Mouse (Mus musculus) midbrain, embryonic 11.5 days (tissue): ENCODE results near the gene Vmn2r82. TPM values are rescaled to one million over a fixed set of nuclear protein-coding genes. Genes with fewer than 3 reads are reported as not detected.
"Not testable (repeated sequence)": the region's sequence is repeated elsewhere in the genome, so short reads cannot be mapped to it uniquely, and the experiment has no call there.

Experiments used
- ATAC-seq: fragments of 200-750 bp; cut with Nextera tagmentation; 2 replicates; pipeline ENCODE4 v1.8.0; 2017; ENCODE audit warnings: moderate TSS enrichment, moderate library complexity; ENCODE audit not compliant: low FRiP score
- DNase-seq: peaks from one replicate; pipeline ENCODE4 v3.0.0; 2015; ENCODE audit warnings: low spot score; ENCODE audit errors: missing footprints
- H3K27ac ChIP-seq: fragments of 300-500 bp; sonication (generic); 2 replicates; pipeline ENCODE4 v1.5.1; 2014; ENCODE audit warnings: low read depth, low read length
- H3K27me3 ChIP-seq: fragments of 300-500 bp; sonication (generic); 2 replicates; pipeline ENCODE4 v1.6.1; 2014; ENCODE audit warnings: mild to moderate bottlenecking, low read length, moderate library complexity, mixed read lengths; ENCODE audit not compliant: control insufficient read depth, insufficient read depth
- H3K36me3 ChIP-seq: fragments of 300-500 bp; sonication (generic); 2 replicates; pipeline ENCODE4 v1.6.1; 2014; ENCODE audit warnings: mild to moderate bottlenecking, low read length, moderate library complexity, mixed read lengths; ENCODE audit not compliant: control insufficient read depth, insufficient read depth
- H3K4me1 ChIP-seq: fragments of 300-500 bp; sonication (generic); 2 replicates; pipeline ENCODE4 v1.6.1; 2014; ENCODE audit warnings: low read length; ENCODE audit not compliant: control insufficient read depth, insufficient read depth
- H3K4me2 ChIP-seq: fragments of 300-500 bp; sonication (generic); 2 replicates; pipeline ENCODE4 v1.6.1; 2014; ENCODE audit warnings: mild to moderate bottlenecking, moderate library complexity
- H3K4me3 ChIP-seq: fragments of 300-500 bp; sonication (generic); 2 replicates; pipeline ENCODE4 v1.5.1; 2014; ENCODE audit warnings: low read depth, low read length
- H3K9ac ChIP-seq: fragments of 300-500 bp; sonication (generic); 2 replicates; pipeline ENCODE4 v1.6.1; 2014; ENCODE audit warnings: low read length
- H3K9me3 ChIP-seq: fragments of 300-500 bp; sonication (generic); 2 replicates; pipeline ENCODE4 v1.6.1; 2016; ENCODE audit warnings: low read length; ENCODE audit not compliant: control insufficient read depth
- WGBS: fragments of 180-500 bp; shearing (Covaris S2); extraction: QIAGEN DNeasy Blood & Tissue Kit; methylation state at CpG from one replicate; pipeline ENCODE4 v1.1.7; 2014; 5-methylcytosine and 5-hydroxymethylcytosine counted together
- polyA plus RNA-seq: library from polyadenylated mRNA; unstranded; fragments of >200 nt; fragmentation: Nextera tagmentation; extraction: Ambion mirVana; gene quantifications from 2 replicates; pipeline ENCODE4 v1.2.1, GENCODE M21; 2014

The Vmn2r82 gene
- not detected in 2 replicates for polyA plus RNA-seq

GRCm38 (mm10) chr10:79356220-79356619 is at the start of gene Vmn2r82:
TSS of gene Vmn2r82 (plus strand) at chr10:79356520.
- not testable (repeated sequence) for H3K4me3 ChIP-seq, ATAC-seq, H3K27ac ChIP-seq, H3K27me3 ChIP-seq, H3K4me1 ChIP-seq, H3K9ac ChIP-seq, H3K36me3 ChIP-seq, H3K9me3 ChIP-seq, DNase-seq, H3K4me2 ChIP-seq
- 84% methylated on average over 4 of the region's 4 CpGs for WGBS

- H3K36me3 ChIP-seq, H3K9me3 ChIP-seq, H3K9ac ChIP-seq, H3K27me3 ChIP-seq, H3K4me1 ChIP-seq, H3K27ac ChIP-seq: not testable (repeated sequence)
- DNase-seq (peak; percentile 87), ATAC-seq (peak; percentile 85)
- WGBS: 4% methylated on average over 16 of the region's 16 CpGs
- Histone ChIP-seq H3K4me2 (peak overlapping the region; percentile 35; the same call in 1 of the 2 replicates), H3K4me3 (peak overlapping the region; percentile 23)
Observed at GRCm38 (mm10) chr10:79322033-79322736, 34.1 kb upstream of the Vmn2r82 start.

- Histone ChIP-seq H3K27me3 (no peaks in the 10 kb centered on the region), H3K9me3 (no peaks in the 10 kb centered on the region), H3K36me3 (no peaks in the 10 kb centered on the region), H3K4me1 (no peaks in the 10 kb centered on the region), H3K4me3 (no peak overlapping the region), H3K27ac (no peak overlapping the region), H3K4me2 (no peak overlapping the region), H3K9ac (no peak overlapping the region)
- no peak for DNase-seq
- peak; percentile 70; the same call in 1 of the 2 replicates for ATAC-seq
Observed at GRCm38 (mm10) chr10:79322737-79323086, 33.6 kb upstream of the Vmn2r82 start.

- not testable (repeated sequence) for H3K4me2 ChIP-seq, H3K9me3 ChIP-seq, H3K9ac ChIP-seq, H3K27ac ChIP-seq, H3K4me1 ChIP-seq, H3K36me3 ChIP-seq, DNase-seq, H3K27me3 ChIP-seq, H3K4me3 ChIP-seq, ATAC-seq
- WGBS: 82% methylated on average over 8 of the region's 8 CpGs
Observed at GRCm38 (mm10) chr10:79399946-79400700, 43.8 kb downstream of the Vmn2r82 start.

GRCm38 (mm10) chr10:79417142-79417771 is 60.9 kb downstream of the Vmn2r82 start:
- 93% methylated on average over 24 of the region's 24 CpGs for WGBS
- no peak for DNase-seq
- Histone ChIP-seq H3K4me2 (no peak overlapping the region), H3K4me1 (no peaks in the 10 kb centered on the region), H3K27ac (no peak overlapping the region), H3K36me3 (no peaks in the 10 kb centered on the region), H3K9ac (no peak overlapping the region), H3K9me3 (no peaks in the 10 kb centered on the region), H3K27me3 (no peaks in the 10 kb centered on the region), H3K4me3 (no peak overlapping the region)
- ATAC-seq: no peak

GRCm38 (mm10) chr10:79417772-79418170 is 61.5 kb downstream of the Vmn2r82 start:
- not testable (repeated sequence) for H3K4me2 ChIP-seq, H3K9me3 ChIP-seq, H3K4me3 ChIP-seq, H3K27me3 ChIP-seq, H3K36me3 ChIP-seq, H3K9ac ChIP-seq, H3K27ac ChIP-seq, DNase-seq, H3K4me1 ChIP-seq, ATAC-seq
- WGBS: 87% methylated on average over 5 of the region's 6 CpGs

GRCm38 (mm10) chr10:79435141-79435820 is 79.0 kb downstream of the Vmn2r82 start:
- H3K9ac ChIP-seq, H3K9me3 ChIP-seq, H3K4me2 ChIP-seq, H3K4me3 ChIP-seq, H3K27me3 ChIP-seq, ATAC-seq, H3K36me3 ChIP-seq, H3K27ac ChIP-seq, DNase-seq, H3K4me1 ChIP-seq: not testable (repeated sequence)
- 89% methylated on average over 23 of the region's 23 CpGs for WGBS
